Mouse (Mus musculus): ENCODE results near the gene Cnksr1.

DNA sequence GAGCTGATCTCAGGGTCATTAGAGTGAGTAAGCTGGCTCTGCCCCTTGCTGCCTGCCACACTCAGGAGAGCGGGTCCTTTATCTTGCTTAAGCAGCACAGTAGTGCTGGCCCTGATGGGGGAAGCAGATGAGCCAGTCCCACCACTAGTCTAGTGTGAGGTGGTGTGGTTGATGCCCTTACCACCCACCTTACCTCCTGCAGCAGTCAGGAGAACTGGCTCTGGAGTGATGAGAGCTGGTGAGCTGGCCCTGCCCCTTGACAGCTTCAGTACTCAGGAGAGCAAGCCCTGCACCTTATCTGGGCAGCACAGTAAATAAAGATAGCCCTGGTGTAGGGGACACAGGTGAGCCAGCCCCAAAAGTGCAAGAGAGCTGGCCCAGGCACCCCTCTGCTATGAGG lies 57.1 kb downstream of the Cnksr1 start:
- TF ChIP-seq EP300 (IDR thresholded peaks at IDR 0.05; ENCODE audit: low read depth) (peak; percentile 65; the same call in 1 of the 2 replicates), CTCF (IDR thresholded peaks at IDR 0.05; ENCODE audit: low read depth) (no peak)
